Comparison of ENCODE assay signal across 12 mouse cellular contexts in genomic region chr1:161894553-161894952, GRCm38 (mm10). TPM values are rescaled to one million over a fixed set of nuclear protein-coding genes. Genes with fewer than 3 reads are reported as not detected.
DNase-seq lines count a peak whose midpoint lies in the region; ATAC-seq and TF ChIP-seq lines count a peak whose summit lies in the region.
"Had no signal": no experiment of that assay in that cellular context is flagged by ENCODE, and none has a peak within 500 bp of the region (broad histone marks: within the 10 kb centered on the region; RNA-seq: fewer than 3 reads in every experiment).

No protein-coding gene starts in this region.

- no peak overlapping the region for H3K4me3 ChIP-seq in heart, embryonic 11.5 days (ENCODE audit: low read depth, low read length)
- no peak overlapping the region for H3K4me3 ChIP-seq in CH12.LX (replicated peaks in 1 of 3; ENCODE audit: low read depth in 2 of 3, low read length in 2 of 3, poor library complexity in 1 of 3)
- H3K4me3 ChIP-seq: embryonic facial prominence, embryonic 13.5 days had no signal

- WGBS in heart, embryonic 11.5 days (ENCODE audit: insufficient replicate concordance), result 24% methylated on average over 2 of the region's 2 CpGs

- H3K4me1 ChIP-seq in heart, embryonic 11.5 days (ENCODE audit: control insufficient read depth, insufficient read depth, low read length), result peaks cover 11% of the 10 kb centered on the region
- H3K4me1 ChIP-seq in CH12.LX (ENCODE audit: control insufficient read depth in 1 of 2, insufficient read depth in 2 of 2), result peaks cover 26 to 69% of the 10 kb centered on the region in 2 experiments
- H3K4me1 ChIP-seq: embryonic facial prominence, embryonic 13.5 days had no signal

- no peak for DNase-seq in heart, adult 11 months
- DNase-seq in CH12.LX (ENCODE audit: extremely low read depth), result peak; percentile 38
- DNase-seq in induced T-regulatory cell, adult 2 months (ENCODE audit: low read depth), result peak; percentile 36
- DNase-seq in adrenal gland, postnatal 4 days (ENCODE audit: low spot score in 2 of 2), result no peak
- DNase-seq in layer of hippocampus, adult 9-10 months (ENCODE audit: low spot score), result no peak
- no peak for DNase-seq in left cerebral cortex, adult 9 months (ENCODE audit: low spot score in 2 of 2)
- DNase-seq: adrenal gland, adult 8-10 months; cerebellum, adult 2 months; kidney, postnatal 4 days had no signal

- TF ChIP-seq EP300 in CH12.LX (IDR thresholded peaks at IDR 0.05; ENCODE audit: low read length), result no peak

- no peak for TF ChIP-seq CTCF in CH12.LX (conservative IDR thresholded peaks at IDR 0.05 in 1 of 2, IDR thresholded peaks at IDR 0.05 in 1 of 2; ENCODE audit: low read depth in 2 of 2, low read length in 2 of 2)

- in situ Hi-C loops in CH12.LX (cut with MboI; ENCODE audit: low pct_ligation_motif_present, low pct_unique_long_range_greater_than_20kb, low sequenced_read_pairs), result no loop called here

- no peaks in the 10 kb centered on the region for H3K27me3 ChIP-seq in heart, embryonic 11.5 days (ENCODE audit: control insufficient read depth, insufficient read depth, low read length)
- H3K27me3 ChIP-seq in CH12.LX (replicated peaks), result no peaks in the 10 kb centered on the region
- H3K27me3 ChIP-seq: embryonic facial prominence, embryonic 13.5 days had no signal

- peak; percentile 92 for ATAC-seq in heart, embryonic 11.5 days (replicated peaks; ENCODE audit: insufficient number of reproducible peaks, low FRiP score, low TSS enrichment)
- ATAC-seq in megakaryocyte progenitor cell, adult 5-6 weeks (replicated peaks; ENCODE audit: poor library complexity), result peak; percentile 87

- H3K9me3 ChIP-seq in heart, embryonic 11.5 days (replicated peaks; ENCODE audit: control insufficient read depth, low read length), result no peaks in the 10 kb centered on the region
- no peaks in the 10 kb centered on the region for H3K9me3 ChIP-seq in CH12.LX (replicated peaks; ENCODE audit: low read length)
- H3K9me3 ChIP-seq: embryonic facial prominence, embryonic 13.5 days had no signal

- TF ChIP-seq RAD21 in CH12.LX (IDR thresholded peaks at IDR 0.05; ENCODE audit: low read depth, low read length), result no peak

- TF ChIP-seq POLR2A in CH12.LX (IDR thresholded peaks at IDR 0.05; ENCODE audit: low read depth, low read length), result no peak

- no peaks in the 10 kb centered on the region for H3K79me2 ChIP-seq in CH12.LX (replicated peaks; ENCODE audit: control insufficient read depth, extremely low read depth, insufficient read depth, poor library complexity, severe bottlenecking)

- H3K36me3 ChIP-seq in heart, embryonic 11.5 days (ENCODE audit: control insufficient read depth, insufficient read depth, low read length), result no peaks in the 10 kb centered on the region
- H3K36me3 ChIP-seq in CH12.LX (replicated peaks in 1 of 2; ENCODE audit: control insufficient read depth in 1 of 2, insufficient read depth in 1 of 2, low read length in 1 of 2), result no peaks in the 10 kb centered on the region
- H3K36me3 ChIP-seq: embryonic facial prominence, embryonic 13.5 days had no signal

- H3K4me2 ChIP-seq in heart, embryonic 11.5 days, result peak overlapping the region; percentile 24; the same call in 1 of the 2 replicates
- no peak overlapping the region for H3K4me2 ChIP-seq in CH12.LX (ENCODE audit: insufficient read depth, low read depth, poor library complexity, severe bottlenecking)
- H3K4me2 ChIP-seq: embryonic facial prominence, embryonic 13.5 days had no signal

- H3K27ac ChIP-seq in heart, embryonic 11.5 days (ENCODE audit: low read depth, low read length), result peak overlapping the region; percentile 92
- H3K27ac ChIP-seq in CH12.LX (ENCODE audit: insufficient read depth, low read depth), result peak overlapping the region; percentile 31; the same call in 1 of the 2 replicates
- H3K27ac ChIP-seq: embryonic facial prominence, embryonic 13.5 days had no signal

- dilution Hi-C loops in CH12.LX (cut with MboI; ENCODE audit: extremely low pct_ligation_motif_present, extremely low pct_unique_long_range_greater_than_20kb, low sequenced_read_pairs), result no loop called here

- no peak overlapping the region for H3K9ac ChIP-seq in heart, embryonic 11.5 days (ENCODE audit: low read depth, low read length)
- H3K9ac ChIP-seq in CH12.LX (ENCODE audit: insufficient read depth, low read depth), result no peak overlapping the region; the same call in 1 of the 2 replicates
- H3K9ac ChIP-seq: embryonic facial prominence, embryonic 13.5 days had no signal

TF ChIP-seq in CH12.LX, 34 proteins besides CTCF, POLR2A, EP300 and RAD21:
- TF ChIP-seq POLR2AphosphoS2 (IDR thresholded peaks at IDR 0.05; ENCODE audit: low read depth, low read length), result no peak

RNA-seq across cellular contexts. Expression of gene Suco, which starts 18.1 kb away (rescaled TPM):
- 21.6 and 26.7 TPM in 2 replicates for polyA plus RNA-seq in heart, embryonic 11.5 days (2014; fragmentation: Nextera tagmentation; extraction: Ambion mirVana)
- 21.8 and 22.1 TPM in 2 replicates for total RNA-seq in CH12.LX (2012; rRNA removed)
- 32.0 and 36.1 TPM in 2 replicates for total RNA-seq in CH12.LX (2014; rRNA removed)
- 39.0 and 41.9 TPM in 2 replicates for polyA plus RNA-seq in CH12.LX (2012; ENCODE audit: insufficient read length, low read depth)
- total RNA-seq in megakaryocyte progenitor cell, adult 5-6 weeks (2015), result 47.0 and 49.6 TPM in 2 replicates
- 87.0 and 116 TPM in 2 replicates for total RNA-seq in megakaryocyte progenitor cell, adult 5-6 weeks (2017)
- 10 to 100 TPM; 45.6 to 50.3 TPM for total RNA-seq in adrenal gland, postnatal 4 days (2021)

Comparison
In these comparisons a context has a peak if more than half of its experiments do, and no peak if none do; other contexts are left out.
1. DNase-seq: peak in CH12.LX (single experiment) and induced T-regulatory cell, adult 2 months (single experiment); none in heart, adult 11 months (single experiment), adrenal gland, postnatal 4 days (0 of 2), layer of hippocampus, adult 9-10 months (single experiment) and left cerebral cortex, adult 9 months (0 of 2).